Mouse (Mus musculus) cerebellum, adult 2 months (tissue): ENCODE results near the gene Xkr7.

Experiments
- CTCF ChIP-seq: fragments of 200-500 bp; IDR thresholded peaks from 2 replicates; pipeline ENCODE4 v1.5.1; 2011; ENCODE audit warnings: low read depth, mild to moderate bottlenecking, control low read depth, low read length, moderate library complexity, borderline replicate concordance; ENCODE audit not compliant: insufficient read depth
- POLR2A ChIP-seq: fragments of 200-500 bp; IDR thresholded peaks from 2 replicates; pipeline ENCODE4 v1.6.1; 2011; ENCODE audit warnings: low read length, control low read depth, borderline replicate concordance; ENCODE audit not compliant: insufficient read depth

DNA sequence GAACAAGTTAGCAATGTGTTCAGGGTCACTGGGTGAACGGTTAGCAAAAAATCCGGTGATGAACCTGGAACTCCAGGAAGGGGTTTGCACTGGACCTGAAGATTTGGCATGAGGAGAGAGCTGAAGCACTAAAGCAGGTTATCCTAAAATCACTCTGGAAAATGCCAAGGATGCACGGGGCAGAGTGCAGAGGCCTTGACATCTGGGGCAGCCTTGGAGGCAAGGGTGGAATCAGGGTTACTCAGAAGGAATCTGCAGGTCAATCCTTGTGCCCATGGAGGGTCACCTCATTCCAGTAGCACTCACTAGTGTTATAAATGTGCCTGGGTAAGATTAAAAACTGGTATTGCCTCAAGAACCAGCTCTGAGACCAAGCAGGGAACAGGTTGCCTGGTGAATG is 25.7 kb upstream of the Xkr7 start:
- TF ChIP-seq POLR2A (no peak), CTCF (no peak)
